Mouse (Mus musculus) CD4-positive, CD25-positive, alpha-beta regulatory T cell, adult 4 months (primary cell): ENCODE measurements around the gene Gm20388. TPM values are rescaled to one million over a fixed set of nuclear protein-coding genes. Genes with fewer than 3 reads are reported as not detected.

Source experiments
- ATAC-seq: one replicate; pipeline ENCODE4 v1.8.0; 2017
- polyA plus RNA-seq, 2 experiments: library from polyadenylated mRNA; unstranded; fragments of 100-300 nt; shearing (Covaris generic); gene quantifications; one replicate each; pipeline ENCODE4 v1.2.1; 2017

Gene Gm20388
- polyA plus RNA-seq, 2 experiments from 2014 or later: 10.7 to 12.8 TPM

- ATAC-seq: no peak
Measured at GRCm38 (mm10) chr8:120485116-120485515, 574.5 kb downstream of the Gm20388 start.

GRCm38 (mm10) chr8:120485551-120486476 is 575.2 kb downstream of the Gm20388 start:
- no peak for ATAC-seq

- ATAC-seq: peak; percentile 60
Measured at GRCm38 (mm10) chr8:120486477-120487376, 576.1 kb downstream of the Gm20388 start.

- ATAC-seq: peak; percentile 6
Measured at GRCm38 (mm10) chr8:120487377-120487728, 576.7 kb downstream of the Gm20388 start.

- ATAC-seq: peak; percentile 50
Measured at GRCm38 (mm10) chr8:120487729-120488510, 577.3 kb downstream of the Gm20388 start.

- ATAC-seq: no peak
Measured at GRCm38 (mm10) chr8:120488636-120489131, 578.0 kb downstream of the Gm20388 start.

- ATAC-seq: peak; percentile 67
Measured at GRCm38 (mm10) chr8:120489142-120489754, 578.6 kb downstream of the Gm20388 start.

- ATAC-seq: no peak
Measured at GRCm38 (mm10) chr8:120489771-120490281, 579.2 kb downstream of the Gm20388 start.

GRCm38 (mm10) chr8:120490354-120491141 is 579.9 kb downstream of the Gm20388 start:
- ATAC-seq: no peak

GRCm38 (mm10) chr8:120491166-120491793 is 580.6 kb downstream of the Gm20388 start:
- ATAC-seq: no peak

- ATAC-seq: no peak
Measured at GRCm38 (mm10) chr8:120492193-120492880, 581.7 kb downstream of the Gm20388 start.

GRCm38 (mm10) chr8:120492881-120493220 is 582.2 kb downstream of the Gm20388 start:
- no peak for ATAC-seq

- no peak for ATAC-seq
Measured at GRCm38 (mm10) chr8:120493508-120494464, 583.1 kb downstream of the Gm20388 start.

- no peak for ATAC-seq
Measured at GRCm38 (mm10) chr8:120494903-120495302, 584.3 kb downstream of the Gm20388 start.

- ATAC-seq: no peak
Measured at GRCm38 (mm10) chr8:120495461-120495860, 584.8 kb downstream of the Gm20388 start.

- no peak for ATAC-seq
Measured at GRCm38 (mm10) chr8:120496478-120496877, 585.8 kb downstream of the Gm20388 start.

- peak; percentile 88 for ATAC-seq
Measured at GRCm38 (mm10) chr8:120497503-120497946, 586.9 kb downstream of the Gm20388 start.

- ATAC-seq: no peak
Measured at GRCm38 (mm10) chr8:120498349-120498831, 587.7 kb downstream of the Gm20388 start.
